In the genomic region with DNA sequence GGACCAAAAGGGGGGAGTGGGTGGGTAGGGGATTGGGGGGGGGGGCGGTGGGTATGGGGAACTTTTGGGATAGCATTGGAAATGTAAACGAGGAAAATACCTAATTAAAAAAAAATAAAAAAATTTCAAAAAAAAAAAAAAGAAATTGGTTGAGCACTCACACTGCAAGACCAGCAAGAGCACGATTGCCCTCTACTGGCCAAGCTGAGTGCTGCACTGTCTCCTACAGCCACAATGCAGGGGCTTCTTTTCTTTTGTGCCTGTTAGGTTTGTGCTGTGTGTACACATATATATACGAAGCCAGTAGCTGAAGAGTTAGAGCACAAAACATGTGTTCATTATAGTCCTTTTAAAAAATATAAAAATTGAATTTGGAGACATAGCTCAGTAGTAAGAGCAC, we compare ENCODE assay signal across 9 mouse cellular contexts. TPM values are rescaled to one million over a fixed set of nuclear protein-coding genes. Genes with fewer than 3 reads are reported as not detected.
A peak's percentile ranks its signal among the peaks of the same experiment; 100 is the strongest.
DNase-seq lines count a peak whose midpoint lies in the region; ATAC-seq and TF ChIP-seq lines count a peak whose summit lies in the region.
"Had no signal": no experiment of that assay in that cellular context is flagged by ENCODE, and none has a peak within 500 bp of the region (broad histone marks: within the 10 kb centered on the region; RNA-seq: fewer than 3 reads in every experiment).

No protein-coding gene starts in this region.

- H3K9ac ChIP-seq in intestine, postnatal 0 days (ENCODE audit: low read depth, low read length): no peak overlapping the region
- no peak overlapping the region for H3K9ac ChIP-seq in intestine, embryonic 16.5 days (ENCODE audit: low read depth, low read length)
- H3K9ac ChIP-seq: embryonic facial prominence, embryonic 12.5 days had no signal

- H3K4me2 ChIP-seq in intestine, postnatal 0 days (replicated peaks; ENCODE audit: low read depth): no peak overlapping the region
- no peak overlapping the region for H3K4me2 ChIP-seq in intestine, embryonic 16.5 days (ENCODE audit: low read depth, low read length)
- H3K4me2 ChIP-seq: embryonic facial prominence, embryonic 12.5 days had no signal

- intact Hi-C loops in left cerebral cortex, postnatal 4 days (cut with DNase I): no loop called here

- TF ChIP-seq CTCF in intestine, postnatal 0 days (IDR thresholded peaks at IDR 0.05; ENCODE audit: low read depth): peak; percentile 66

- no peaks in the 10 kb centered on the region for H3K9me3 ChIP-seq in intestine, postnatal 0 days (ENCODE audit: control insufficient read depth)
- H3K9me3 ChIP-seq in intestine, embryonic 16.5 days (ENCODE audit: control insufficient read depth, low read length): peaks cover 2% of the 10 kb centered on the region; the same call in 1 of the 2 replicates
- H3K9me3 ChIP-seq: embryonic facial prominence, embryonic 12.5 days had no signal

- H3K4me3 ChIP-seq in intestine, postnatal 0 days (ENCODE audit: low read depth, low read length): no peak overlapping the region
- H3K4me3 ChIP-seq in intestine, embryonic 16.5 days (ENCODE audit: low read length): no peak overlapping the region
- H3K4me3 ChIP-seq: embryonic facial prominence, embryonic 12.5 days had no signal

- no peaks in the 10 kb centered on the region for H3K36me3 ChIP-seq in intestine, postnatal 0 days (ENCODE audit: control insufficient read depth, insufficient read depth)
- no peaks in the 10 kb centered on the region for H3K36me3 ChIP-seq in intestine, embryonic 16.5 days (ENCODE audit: control insufficient read depth, insufficient read depth, low read length)
- H3K36me3 ChIP-seq: embryonic facial prominence, embryonic 12.5 days had no signal

- WGBS in intestine, postnatal 0 days: 17% methylated on average over 4 of the region's 4 CpGs
- WGBS in intestine, embryonic 16.5 days: 19% methylated on average over 4 of the region's 4 CpGs

- no peaks in the 10 kb centered on the region for H3K4me1 ChIP-seq in intestine, postnatal 0 days (replicated peaks; ENCODE audit: control insufficient read depth, insufficient read depth, low read length)
- no peaks in the 10 kb centered on the region for H3K4me1 ChIP-seq in intestine, embryonic 16.5 days (ENCODE audit: control insufficient read depth, insufficient read depth, low read length)
- H3K4me1 ChIP-seq: embryonic facial prominence, embryonic 12.5 days had no signal

- DNase-seq in urinary bladder, postnatal 25 days (ENCODE audit: low spot score): peak; percentile 26
- DNase-seq in urinary bladder, postnatal 4 days (ENCODE audit: low spot score in 2 of 2): no peak
- peak; percentile 57 for DNase-seq in embryo, embryonic 10 days (ENCODE audit: low spot score)
- DNase-seq in left cerebral cortex, postnatal 4 days: peak; percentile 21
- DNase-seq in right cerebral cortex, postnatal 4 days: peak; percentile 50
- DNase-seq in spleen, postnatal 36 days (ENCODE audit: low spot score in 2 of 2): no peak

- no peaks in the 10 kb centered on the region for H3K27me3 ChIP-seq in intestine, postnatal 0 days (replicated peaks; ENCODE audit: control insufficient read depth, insufficient read depth, low read length)
- no peaks in the 10 kb centered on the region for H3K27me3 ChIP-seq in intestine, embryonic 16.5 days (replicated peaks; ENCODE audit: control insufficient read depth, insufficient read depth, low read length)
- H3K27me3 ChIP-seq: embryonic facial prominence, embryonic 12.5 days had no signal

- no peak for ATAC-seq in intestine, postnatal 0 days
- no peak for ATAC-seq in intestine, embryonic 16.5 days

- no peak overlapping the region for H3K27ac ChIP-seq in intestine, postnatal 0 days (ENCODE audit: low read depth, low read length)
- no peak overlapping the region for H3K27ac ChIP-seq in intestine, embryonic 16.5 days (ENCODE audit: low read length)
- H3K27ac ChIP-seq: embryonic facial prominence, embryonic 12.5 days had no signal

RNA-seq across cellular contexts. Expression of gene Mup20, which starts 55.6 kb away (rescaled TPM):
- 0.22 and 0.29 TPM in 2 replicates for polyA plus RNA-seq in intestine, postnatal 0 days (2015; fragmentation: Nextera tagmentation; extraction: Ambion mirVana)
- not detected in 2 replicates for polyA plus RNA-seq in intestine, embryonic 16.5 days (2015; fragmentation: Nextera tagmentation; extraction: Ambion mirVana)
- not detected for total RNA-seq in left cerebral cortex, postnatal 4 days (2021)
- polyA plus RNA-seq: embryonic facial prominence, embryonic 12.5 days had no signal

Comparison
In these comparisons a context has a peak if more than half of its experiments do, and no peak if none do; other contexts are left out.
1. DNase-seq: peak in urinary bladder, postnatal 25 days (single experiment), embryo, embryonic 10 days (single experiment), left cerebral cortex, postnatal 4 days (single experiment) and right cerebral cortex, postnatal 4 days (single experiment); none in urinary bladder, postnatal 4 days (0 of 2) and spleen, postnatal 36 days (0 of 2).